Mouse (Mus musculus) left cerebral cortex, adult 2 months (tissue): Measurements from ENCODE around the gene Tarbp1. TPM values are rescaled to one million over a fixed set of nuclear protein-coding genes. Genes with fewer than 3 reads are reported as not detected.
"Not testable (repeated sequence)": the region's sequence is repeated elsewhere in the genome, so short reads cannot be mapped to it uniquely, and the experiment has no call there.

Source experiments
- DNase-seq, 2 experiments: peaks; one replicate each; pipeline ENCODE4 v3.0.0; 2021 to 2022; ENCODE audit warnings: low spot score in 2 of 2, mixed read lengths in 1 of 2; ENCODE audit errors: extremely low spot score in 1 of 2
- H3K27ac ChIP-seq: fragments of 200-600 bp; 2 replicates; pipeline ENCODE4 v1.8.1; 2022
- H3K4me3 ChIP-seq: fragments of 200-600 bp; 2 replicates; pipeline ENCODE4 v1.8.1; 2022
- CTCF ChIP-seq: fragments of 200-600 bp; IDR thresholded peaks from 2 replicates; pipeline ENCODE4 v1.8.1; 2022; ENCODE audit warnings: antibody characterized with exemption, mild to moderate bottlenecking, moderate library complexity
- intact Hi-C: fragments of 180-260 bp; cut with DNase I; formaldehyde crosslinking; loops from one replicate; pipeline ENCODE4 v1.15.1; 2025
- total RNA-seq, 2 experiments: library from RNA; stranded (reverse); gene quantifications; 2 replicates each; pipeline ENCODE4 v1.2.3; 2021

Gene Tarbp1
- total RNA-seq, 2 experiments from 2014 or later = 4.2 to 4.6 TPM

DNA sequence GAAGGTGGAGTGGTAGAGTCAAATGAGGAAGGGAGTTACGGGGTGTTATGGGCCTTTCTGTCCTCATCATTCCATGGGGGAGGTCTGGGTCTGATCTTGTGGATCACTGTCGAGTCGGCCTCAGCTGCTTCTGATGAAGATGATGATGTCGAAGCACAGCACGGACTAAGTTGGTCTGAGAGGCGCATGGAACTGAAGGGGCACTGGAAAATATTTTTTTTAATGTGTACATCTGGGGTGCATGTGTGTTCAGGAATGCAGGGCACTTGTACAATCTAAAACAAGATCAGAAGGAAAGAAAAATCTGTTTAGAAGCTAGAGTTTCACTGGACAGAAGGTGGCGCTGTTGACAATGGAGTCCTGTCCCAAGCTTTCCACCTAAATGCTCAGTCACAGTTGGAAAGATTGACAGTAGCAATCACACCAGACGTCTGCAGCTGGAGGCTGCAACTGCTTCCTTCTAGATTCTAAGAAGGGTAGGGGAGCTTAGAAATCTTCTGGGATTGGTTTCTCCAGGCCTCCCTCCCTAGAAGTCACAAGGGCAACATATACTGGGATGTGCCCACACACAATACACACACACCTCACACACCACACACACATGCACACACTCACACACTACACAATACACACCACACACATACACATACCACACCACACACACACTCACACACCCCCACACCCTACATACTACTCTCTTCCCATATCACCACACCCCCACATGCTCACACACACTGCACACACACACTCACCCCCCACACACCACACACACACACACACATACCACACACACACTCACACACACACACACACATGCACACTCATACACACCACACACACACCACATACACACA, 6.9 kb upstream of the Tarbp1 start:
- Histone ChIP-seq H3K4me3 (no peak overlapping the region), H3K27ac (no peak overlapping the region)
- TF ChIP-seq CTCF = peak; percentile 81
- peak; percentile 52 to 64 for DNase-seq
- intact Hi-C loops = loop anchor here (2.0 to 5.0 kb wide), 4 partner anchors 224 to 531 kb away; no protein-coding TSS in a partner anchor

DNA sequence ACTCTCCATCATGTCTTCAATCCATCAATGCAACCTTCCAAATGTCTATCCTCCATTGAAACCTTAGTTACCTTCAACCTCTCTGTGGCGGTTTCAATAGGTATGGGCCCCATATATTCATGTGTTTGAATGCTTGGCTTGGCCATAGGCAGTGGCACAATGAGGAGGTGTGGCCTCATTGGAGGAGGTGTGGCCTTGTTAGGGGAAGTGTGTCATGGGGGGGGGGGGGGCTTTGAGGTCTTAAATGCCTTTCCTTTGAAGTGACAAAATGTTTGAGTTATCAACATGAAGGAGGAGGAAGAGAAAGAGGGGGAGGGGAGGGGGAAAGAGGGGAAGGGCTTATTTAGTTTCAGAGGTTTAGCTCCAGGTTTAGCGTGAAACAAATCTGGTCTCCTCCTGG, 5.5 kb upstream of the Tarbp1 start:
- TF ChIP-seq CTCF = no peak
- no peak overlapping the region for H3K4me3 ChIP-seq
- no peak for DNase-seq
- intact Hi-C loops = loop anchor here (2.0 to 5.0 kb wide), 3 partner anchors 223 to 494 kb away; no protein-coding TSS in a partner anchor
- no peak overlapping the region for H3K27ac ChIP-seq

DNA sequence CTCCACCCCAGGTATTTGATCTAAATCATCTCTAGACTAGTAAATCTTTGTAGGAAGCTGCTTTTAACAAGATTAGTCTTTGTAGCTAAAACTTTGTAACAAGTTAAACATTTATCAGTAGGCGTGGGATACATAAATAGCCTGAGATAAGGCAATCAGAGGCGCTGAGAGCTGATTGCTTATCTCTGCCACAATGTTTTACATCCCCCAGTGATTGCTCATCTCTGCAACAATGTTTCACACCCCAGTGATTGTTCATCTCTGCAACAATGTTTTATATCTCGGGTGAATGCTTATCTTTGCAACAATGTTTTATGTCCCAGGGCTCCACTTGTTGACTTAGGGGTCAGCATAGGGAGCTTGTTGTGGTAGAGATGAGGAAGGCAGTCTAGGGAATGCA, 3.8 kb upstream of the Tarbp1 start:
- DNase-seq = no peak
- intact Hi-C loops = no loop called here
- Histone ChIP-seq H3K4me3 (no peak overlapping the region), H3K27ac (no peak overlapping the region)
- no peak for TF ChIP-seq CTCF

DNA sequence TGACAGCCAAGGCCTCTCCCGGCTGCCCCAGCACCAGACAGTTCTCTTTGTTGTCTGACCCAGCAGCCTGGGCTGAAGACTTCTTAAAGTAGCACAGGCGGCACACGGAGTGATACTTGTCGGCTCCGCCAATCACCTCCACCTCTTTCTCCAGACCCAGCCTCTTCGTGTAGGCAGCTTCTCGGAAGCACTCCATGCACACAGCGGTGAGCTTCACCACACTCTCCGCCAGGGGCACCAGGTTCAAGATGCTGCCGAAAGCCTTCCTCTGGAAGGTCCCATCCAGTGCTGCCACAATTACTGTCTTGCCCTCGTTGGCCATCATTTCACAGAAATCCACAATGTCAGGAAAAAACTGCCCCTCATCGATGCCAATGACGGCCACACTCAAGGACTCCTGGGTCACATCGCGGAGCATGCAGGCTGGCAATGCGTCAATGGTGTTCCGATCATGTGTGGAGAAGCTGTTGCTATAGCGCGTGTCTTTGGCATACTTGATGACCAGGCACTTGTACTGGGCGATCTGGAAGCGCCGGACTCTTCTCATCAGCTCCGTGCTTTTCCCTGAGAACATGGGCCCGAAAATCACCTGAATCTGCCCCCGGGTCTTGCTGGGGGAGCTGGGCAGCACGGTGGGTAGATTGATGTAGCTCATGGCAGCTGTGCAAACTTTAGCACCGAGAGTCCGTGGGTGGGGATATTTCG, 1.4 kb upstream of the Tarbp1 start:
- H3K4me3 ChIP-seq, intact Hi-C loops, H3K27ac ChIP-seq, DNase-seq: not testable (repeated sequence)
- TF ChIP-seq CTCF = peak; percentile 9

DNA sequence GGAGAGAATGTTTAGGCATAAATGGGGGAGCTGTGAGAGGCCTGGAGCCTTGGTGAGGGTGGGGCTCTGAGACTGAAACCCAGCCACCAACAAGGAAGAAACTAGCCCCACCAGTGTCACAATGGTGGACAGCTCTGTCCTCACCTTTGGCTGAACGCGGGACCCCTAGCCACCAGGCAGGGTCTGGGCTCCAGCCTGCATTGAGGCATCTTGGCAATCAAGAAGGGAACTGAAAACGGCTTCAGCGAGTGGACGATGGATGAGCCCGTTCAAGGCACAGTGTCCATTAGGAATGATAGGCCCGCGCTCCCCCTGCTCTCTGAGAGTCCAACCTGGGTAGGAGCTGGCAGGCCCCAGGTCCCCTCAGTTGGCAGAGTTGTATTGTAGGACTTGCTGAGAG, 873 bp upstream of the Tarbp1 start:
- H3K27ac ChIP-seq, intact Hi-C loops, H3K4me3 ChIP-seq, DNase-seq: not testable (repeated sequence)

DNA sequence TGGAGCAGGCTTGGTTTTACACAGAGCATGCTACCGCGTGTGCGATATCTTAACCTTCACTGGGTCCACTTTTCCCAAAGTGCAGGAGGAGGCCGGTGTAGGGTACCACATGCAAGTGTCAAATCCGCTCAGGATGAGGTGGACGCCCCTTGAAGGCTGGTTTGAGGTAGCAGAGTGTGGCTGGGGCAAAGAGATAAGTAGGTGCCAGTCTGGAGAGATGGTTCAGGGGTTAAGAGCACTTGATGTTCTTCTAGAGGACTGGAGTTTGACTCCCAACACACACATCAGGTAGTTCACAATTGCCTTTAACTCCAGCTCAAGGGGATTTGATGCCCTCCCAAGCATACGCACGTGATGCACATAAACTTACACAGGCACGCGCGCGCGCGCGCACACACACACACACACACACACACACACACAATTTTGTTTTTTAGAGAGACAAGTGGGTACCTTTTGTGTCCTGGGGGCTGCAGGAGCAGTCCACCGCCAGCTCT, 1.0 kb downstream of the Tarbp1 start:
- DNase-seq = no peak
- no peak for TF ChIP-seq CTCF
- Histone ChIP-seq H3K27ac (peak overlapping the region; percentile 94), H3K4me3 (peak overlapping the region; percentile 68)
- intact Hi-C loops = no loop called here

DNA sequence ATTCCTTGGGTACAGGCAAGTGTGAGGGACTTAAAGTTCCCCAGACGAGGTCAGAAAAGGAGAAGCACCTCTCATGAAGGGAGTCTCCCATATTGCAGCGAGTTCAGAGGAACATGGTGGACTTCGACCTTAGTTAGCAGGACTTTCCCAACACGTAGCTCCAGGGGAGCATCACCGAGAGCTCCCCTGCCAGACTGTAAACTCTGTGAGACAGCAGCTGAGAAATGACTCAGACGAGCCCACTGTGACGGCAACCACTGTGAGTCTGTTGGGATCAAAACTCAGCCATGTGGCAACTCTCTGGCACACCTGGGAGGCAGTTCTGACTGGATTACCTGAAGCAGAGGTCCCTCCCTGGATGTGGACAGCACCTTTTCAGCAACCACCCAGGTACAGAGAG, 10.8 kb downstream of the Tarbp1 start:
- no peak for TF ChIP-seq CTCF
- no peak overlapping the region for H3K27ac ChIP-seq
- no peak for DNase-seq
- intact Hi-C loops = no loop called here
- no peak overlapping the region for H3K4me3 ChIP-seq

DNA sequence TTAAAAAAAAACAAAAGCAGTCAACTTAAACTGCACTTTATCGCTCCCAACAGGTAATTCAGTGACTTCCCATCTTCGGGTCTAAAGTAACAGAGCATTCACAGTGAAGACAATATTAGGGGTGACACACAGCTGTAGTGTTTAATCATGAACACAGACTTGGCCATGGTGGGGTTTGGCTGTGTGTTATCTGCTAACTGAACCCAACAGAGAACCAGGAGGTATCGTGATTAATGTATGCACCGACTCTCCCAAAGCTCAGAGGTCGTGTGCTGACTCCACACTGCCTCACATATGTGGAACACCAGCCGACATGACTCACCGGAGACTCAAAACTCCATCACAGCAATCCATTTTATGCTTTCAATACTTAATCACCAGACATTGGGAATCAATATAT, 13.1 kb downstream of the Tarbp1 start:
- TF ChIP-seq CTCF = no peak

DNA sequence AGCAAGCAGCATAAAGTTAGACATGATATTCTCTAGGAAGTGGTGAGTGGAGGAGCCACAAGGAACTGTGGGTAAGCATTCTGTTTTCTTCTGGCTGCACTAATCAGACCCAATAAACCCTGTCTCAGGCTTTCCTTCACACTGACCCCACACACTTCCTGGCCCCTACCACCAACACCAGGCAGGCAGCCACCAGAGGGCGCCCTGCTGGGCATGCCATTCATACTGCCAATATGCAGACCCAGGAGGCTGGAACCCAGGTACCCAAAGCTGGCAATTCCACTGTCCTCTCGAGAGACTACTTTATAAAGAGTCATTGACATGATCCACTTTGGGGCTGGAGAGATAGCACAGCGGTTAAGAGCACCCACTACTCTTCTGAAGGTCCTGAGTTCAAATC, 14.6 kb downstream of the Tarbp1 start:
- peak; percentile 37 to 46 for DNase-seq
- peak; percentile 61 for TF ChIP-seq CTCF
- intact Hi-C loops = no loop called here
- no peak overlapping the region for H3K4me3 ChIP-seq
- H3K27ac ChIP-seq = no peak overlapping the region

More for the DNA sequence above, 13.1 kb downstream of the Tarbp1 start:
- intact Hi-C loops = no loop called here
- DNase-seq = no peak
- no peak overlapping the region for H3K4me3 ChIP-seq
- no peak overlapping the region for H3K27ac ChIP-seq

DNA sequence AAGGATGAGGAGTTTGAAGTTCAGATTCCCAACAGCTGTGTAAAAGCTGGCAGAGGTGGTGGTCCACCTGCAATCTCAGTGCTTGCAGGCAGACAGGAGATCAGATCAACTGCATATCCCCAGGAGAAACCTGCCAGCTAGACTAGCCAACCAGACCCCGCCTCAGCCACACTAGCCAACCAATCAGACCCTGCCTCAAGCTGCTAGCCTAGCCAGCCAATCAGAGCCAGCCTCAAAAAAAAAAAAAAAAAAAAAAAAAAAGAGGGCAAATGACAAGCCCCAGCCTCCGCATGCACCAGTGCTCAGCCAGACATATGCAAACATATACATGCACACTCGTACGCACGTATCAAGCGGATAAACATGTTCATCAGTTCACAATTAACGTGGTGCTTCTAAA, 19.5 kb downstream of the Tarbp1 start:
- intact Hi-C loops = no loop called here
- H3K4me3 ChIP-seq = no peak overlapping the region
- no peak for DNase-seq
- no peak for TF ChIP-seq CTCF
- H3K27ac ChIP-seq = no peak overlapping the region

DNA sequence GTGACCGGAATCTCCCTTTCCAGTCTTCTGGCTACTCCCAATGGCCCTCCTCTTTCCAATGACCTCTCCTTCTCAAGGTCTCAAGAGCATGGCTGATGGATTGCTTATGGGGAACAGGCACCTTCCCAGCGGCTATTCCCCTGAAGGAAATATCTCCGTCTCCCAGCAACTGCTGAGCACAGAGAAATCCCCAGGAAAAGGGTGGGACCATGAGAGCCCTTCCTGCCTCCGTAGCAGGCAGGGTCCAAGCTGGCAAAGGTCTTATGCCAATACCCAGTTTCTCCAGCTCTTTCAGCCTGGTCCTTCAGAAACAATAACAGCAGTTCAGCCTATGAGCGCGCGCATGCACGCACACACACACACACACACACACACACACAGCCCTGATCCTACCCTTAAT, 23.7 kb downstream of the Tarbp1 start:
- H3K27ac ChIP-seq = no peak overlapping the region
- intact Hi-C loops = no loop called here
- TF ChIP-seq CTCF = no peak
- no peak for DNase-seq
- H3K4me3 ChIP-seq = no peak overlapping the region

DNA sequence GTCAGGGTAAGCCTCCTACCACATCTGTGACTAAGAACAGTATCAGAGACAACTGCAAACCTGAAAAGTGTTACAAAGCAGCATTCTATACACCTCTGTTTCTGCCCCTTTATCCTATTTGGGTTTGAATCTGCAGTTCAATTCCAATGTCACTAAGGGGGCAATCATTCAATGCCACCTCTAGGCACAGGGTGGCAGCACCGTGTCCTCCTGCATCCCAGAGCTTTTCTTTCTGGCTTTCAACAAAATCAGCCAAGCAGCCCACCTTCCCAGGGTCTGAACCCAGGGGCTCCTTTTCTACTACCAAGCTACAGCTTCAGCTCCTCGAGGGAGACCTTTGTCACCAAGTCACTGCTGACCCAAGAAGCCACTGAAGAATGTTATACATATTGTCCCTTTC, 35.9 kb downstream of the Tarbp1 start:
- DNase-seq = no peak
- Histone ChIP-seq H3K27ac (no peak overlapping the region), H3K4me3 (no peak overlapping the region)
- peak; percentile 37 for TF ChIP-seq CTCF
- intact Hi-C loops = no loop called here
